Mouse (Mus musculus) embryonic facial prominence, embryonic 11.5 days (tissue): ENCODE measurements around the gene Irf2. TPM values are rescaled to one million over a fixed set of nuclear protein-coding genes. Genes with fewer than 3 reads are reported as not detected.

ENCODE experiments used
- ATAC-seq: fragments of 200-750 bp; cut with Nextera tagmentation; replicated peaks from 2 replicates; pipeline ENCODE4 v1.8.0; 2017; ENCODE audit warnings: low read depth; ENCODE audit not compliant: insufficient number of reproducible peaks, low FRiP score, low TSS enrichment
- DNase-seq: peaks from one replicate; pipeline ENCODE4 v3.0.0-alpha.2; 2015; ENCODE audit warnings: low spot score
- H3K27ac ChIP-seq: fragments of 300-500 bp; sonication (generic); replicated peaks from 2 replicates; pipeline ENCODE4 v1.5.1; 2014; ENCODE audit warnings: mild to moderate bottlenecking, low read depth, low read length, control low read depth
- H3K27me3 ChIP-seq: fragments of 300-500 bp; sonication (generic); 2 replicates; pipeline ENCODE4 v1.6.1; 2014; ENCODE audit warnings: mild to moderate bottlenecking, low read length, moderate library complexity, mixed read lengths; ENCODE audit not compliant: control insufficient read depth, insufficient read depth
- H3K36me3 ChIP-seq: fragments of 300-500 bp; sonication (generic); replicated peaks from 2 replicates; pipeline ENCODE4 v1.6.1; 2014; ENCODE audit warnings: low read depth, mild to moderate bottlenecking, low read length, moderate library complexity, mixed read lengths; ENCODE audit not compliant: control insufficient read depth, insufficient read depth
- H3K4me1 ChIP-seq: fragments of 300-500 bp; sonication (generic); 2 replicates; pipeline ENCODE4 v1.6.1; 2014; ENCODE audit warnings: low read length, mixed read lengths; ENCODE audit not compliant: control insufficient read depth, insufficient read depth
- H3K4me2 ChIP-seq: fragments of 300-500 bp; sonication (generic); 2 replicates; pipeline ENCODE4 v1.6.1; 2014; ENCODE audit warnings: low read depth, mild to moderate bottlenecking, control low read depth, low read length, moderate library complexity
- H3K4me3 ChIP-seq: fragments of 300-500 bp; sonication (generic); 2 replicates; pipeline ENCODE4 v1.5.1; 2014; ENCODE audit warnings: low read depth, low read length, control low read depth
- H3K9ac ChIP-seq: fragments of 300-500 bp; sonication (generic); replicated peaks from 2 replicates; pipeline ENCODE4 v1.6.1; 2014; ENCODE audit warnings: mild to moderate bottlenecking, control low read depth, low read length
- H3K9me3 ChIP-seq: fragments of 300-500 bp; sonication (generic); replicated peaks from 2 replicates; pipeline ENCODE4 v1.6.1; 2016; ENCODE audit warnings: mild to moderate bottlenecking, low read length, inconsistent platforms, mixed read lengths; ENCODE audit not compliant: control insufficient read depth
- WGBS: fragments of 180-500 bp; shearing (Covaris S2); extraction: QIAGEN DNeasy Blood & Tissue Kit; methylation state at CpG from one replicate; pipeline ENCODE4 v1.1.7; 2014; 5-methylcytosine and 5-hydroxymethylcytosine counted together
- polyA plus RNA-seq: library from polyadenylated mRNA; unstranded; fragments of >200 nt; fragmentation: Nextera tagmentation; extraction: Ambion mirVana; gene quantifications from 2 replicates; pipeline ENCODE4 v1.2.1, GENCODE M21; 2014

Gene Irf2
- polyA plus RNA-seq, 1 experiment from 2014 or later = 13.7 TPM

- H3K4me1 ChIP-seq = no peaks in the 10 kb centered on the region
- no peak for ATAC-seq
- no peak overlapping the region for H3K4me2 ChIP-seq
- H3K9me3 ChIP-seq = no peaks in the 10 kb centered on the region
- H3K36me3 ChIP-seq = no peaks in the 10 kb centered on the region
- no peak overlapping the region for H3K4me3 ChIP-seq
- no peak for DNase-seq
- H3K27ac ChIP-seq = no peak overlapping the region
- 27% methylated on average over 2 of the region's 2 CpGs for WGBS
- H3K27me3 ChIP-seq = no peaks in the 10 kb centered on the region
- H3K9ac ChIP-seq = no peak overlapping the region
Measured at GRCm38 (mm10) chr8:46849458-46849857, 109.9 kb downstream of the Irf2 start.

DNA sequence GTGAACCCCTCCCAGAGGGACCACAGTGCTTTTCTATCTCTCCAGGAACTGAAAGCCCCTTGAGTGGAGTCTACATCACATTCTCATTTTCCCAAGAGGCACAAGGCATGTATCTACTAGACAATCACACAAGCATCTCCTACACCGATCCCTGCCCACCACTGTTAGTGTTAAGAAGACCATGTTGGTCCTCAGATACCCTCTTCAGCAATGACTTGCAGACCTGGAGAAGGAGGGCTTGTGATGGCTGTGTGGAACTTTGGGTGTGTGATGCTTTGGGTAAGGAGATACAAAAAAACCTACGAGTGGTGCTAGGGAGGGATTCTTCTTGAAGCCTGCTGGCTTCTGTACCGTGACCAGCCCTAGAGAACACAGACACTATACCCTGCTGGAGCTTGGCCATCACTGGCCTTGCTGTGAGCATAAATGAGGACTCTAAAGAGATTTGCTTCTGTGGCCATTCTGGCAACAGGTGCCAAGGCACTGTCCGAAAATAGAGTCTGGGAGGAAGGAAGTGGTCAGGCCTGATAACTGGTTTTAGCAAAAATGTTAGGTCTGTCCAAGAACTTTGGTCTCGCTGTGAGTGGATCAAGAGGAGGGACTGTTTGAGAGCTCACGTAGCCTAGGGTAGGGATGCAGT lies 110.8 kb downstream of the Irf2 start:
- Histone ChIP-seq H3K4me2 (no peak overlapping the region), H3K9ac (no peak overlapping the region), H3K27ac (no peak overlapping the region), H3K36me3 (no peaks in the 10 kb centered on the region), H3K4me1 (no peaks in the 10 kb centered on the region), H3K27me3 (no peaks in the 10 kb centered on the region), H3K4me3 (no peak overlapping the region), H3K9me3 (no peaks in the 10 kb centered on the region)
- no peak for DNase-seq
- 88% methylated on average over 6 of the region's 6 CpGs for WGBS
- no peak for ATAC-seq

- no peak overlapping the region for H3K9ac ChIP-seq
- H3K36me3 ChIP-seq = no peaks in the 10 kb centered on the region
- ATAC-seq (no peak), DNase-seq (no peak)
- H3K9me3 ChIP-seq = no peaks in the 10 kb centered on the region
- H3K4me2 ChIP-seq = no peak overlapping the region
- no peak overlapping the region for H3K27ac ChIP-seq
- H3K4me1 ChIP-seq = no peaks in the 10 kb centered on the region
- H3K27me3 ChIP-seq = no peaks in the 10 kb centered on the region
- H3K4me3 ChIP-seq = no peak overlapping the region
- WGBS = 90% methylated on average over 4 of the region's 4 CpGs
Measured at GRCm38 (mm10) chr8:46851560-46851959, 112.0 kb downstream of the Irf2 start.

DNA sequence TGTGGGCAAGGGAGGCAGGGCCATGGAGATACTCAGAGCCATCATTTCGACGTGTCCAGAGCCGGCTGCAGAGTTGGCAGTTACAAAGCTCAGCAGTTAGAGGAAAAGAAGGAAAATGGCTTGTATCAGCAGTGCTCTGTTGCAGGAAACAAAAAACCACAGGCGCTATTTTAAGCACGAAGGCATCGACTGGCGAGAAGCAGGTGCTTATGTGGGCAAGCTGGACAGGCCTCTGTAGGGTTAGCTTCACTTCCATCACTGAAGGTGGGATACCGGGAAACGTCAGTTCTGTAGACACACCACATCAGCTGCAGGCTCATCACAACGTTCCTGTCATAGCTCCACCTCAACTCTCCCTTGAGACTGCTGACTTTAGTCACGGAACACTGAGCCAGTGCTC lies 112.8 kb downstream of the Irf2 start:
- no peak overlapping the region for H3K4me2 ChIP-seq
- no peaks in the 10 kb centered on the region for H3K36me3 ChIP-seq
- WGBS = 83% methylated on average over 11 of the region's 11 CpGs
- no peak overlapping the region for H3K4me3 ChIP-seq
- no peak overlapping the region for H3K27ac ChIP-seq
- H3K9ac ChIP-seq = no peak overlapping the region
- no peaks in the 10 kb centered on the region for H3K4me1 ChIP-seq
- DNase-seq (no peak), ATAC-seq (no peak)
- no peaks in the 10 kb centered on the region for H3K9me3 ChIP-seq
- H3K27me3 ChIP-seq = no peaks in the 10 kb centered on the region

DNA sequence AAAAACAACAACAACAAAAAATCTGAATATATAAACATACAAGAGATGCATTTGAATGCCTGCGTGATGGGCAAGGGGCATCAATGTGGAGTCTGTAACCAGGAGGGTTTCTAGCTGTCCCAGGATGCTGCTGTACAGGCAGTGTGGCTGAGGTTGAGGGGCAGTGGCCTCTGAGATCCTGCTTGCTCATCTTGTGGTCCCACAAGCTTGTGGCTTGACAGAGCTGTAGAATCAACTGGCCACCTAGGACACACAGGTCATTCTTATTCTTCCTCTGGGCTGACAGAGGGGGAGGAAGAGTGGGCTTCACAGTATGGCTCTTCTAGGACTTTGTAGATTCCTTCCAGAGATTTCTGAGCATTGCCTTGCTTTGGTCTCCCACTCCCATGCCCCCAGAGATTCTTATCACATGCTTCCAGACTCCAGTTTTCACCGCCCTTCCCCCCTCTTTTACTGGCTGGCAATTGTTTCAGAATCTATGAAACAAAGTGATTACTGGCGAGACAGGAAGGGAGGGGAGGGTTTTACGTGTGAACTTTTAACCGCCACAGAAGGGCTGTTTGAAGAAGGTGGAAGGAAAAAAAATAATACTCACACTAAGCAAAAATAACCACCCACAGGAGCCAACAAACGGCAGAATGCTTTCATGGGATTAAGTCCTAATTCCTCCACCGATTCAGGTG lies 119.8 kb downstream of the Irf2 start:
- peak; percentile 40 for DNase-seq
- no peaks in the 10 kb centered on the region for H3K9me3 ChIP-seq
- no peak overlapping the region for H3K9ac ChIP-seq
- H3K27ac ChIP-seq = no peak overlapping the region
- H3K27me3 ChIP-seq = no peaks in the 10 kb centered on the region
- no peak overlapping the region for H3K4me3 ChIP-seq
- H3K4me2 ChIP-seq = no peak overlapping the region
- no peaks in the 10 kb centered on the region; the same call in 1 of the 2 replicates for H3K4me1 ChIP-seq
- 52% methylated on average over 7 of the region's 7 CpGs for WGBS
- no peak for ATAC-seq
- no peaks in the 10 kb centered on the region for H3K36me3 ChIP-seq

DNA sequence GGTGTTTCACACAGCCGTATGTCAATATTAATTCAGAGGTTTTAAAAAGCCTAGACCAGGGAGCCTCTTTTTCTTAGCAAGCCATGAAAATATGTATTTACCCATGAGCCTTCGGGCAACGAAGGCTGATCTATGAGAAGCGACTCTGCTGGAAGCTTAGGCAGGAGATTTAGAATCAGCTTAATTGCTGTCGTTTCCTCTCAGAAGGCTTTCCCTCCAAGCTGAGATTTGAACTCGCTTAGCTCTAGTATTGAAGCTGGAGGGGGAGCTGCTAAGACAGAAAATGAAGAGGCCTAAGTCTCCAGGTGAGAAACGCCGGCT lies 120.3 kb downstream of the Irf2 start:
- Histone ChIP-seq H3K4me2 (no peak overlapping the region), H3K9me3 (no peaks in the 10 kb centered on the region), H3K27ac (no peak overlapping the region), H3K9ac (no peak overlapping the region), H3K36me3 (no peaks in the 10 kb centered on the region), H3K4me1 (no peaks in the 10 kb centered on the region; the same call in 1 of the 2 replicates), H3K4me3 (no peak overlapping the region), H3K27me3 (no peaks in the 10 kb centered on the region)
- ATAC-seq (no peak), DNase-seq (no peak)
- 73% methylated on average over 8 of the region's 8 CpGs for WGBS

- DNase-seq = no peak
- Histone ChIP-seq H3K27ac (no peak overlapping the region), H3K4me2 (no peak overlapping the region), H3K4me3 (no peak overlapping the region), H3K9ac (no peak overlapping the region), H3K4me1 (no peaks in the 10 kb centered on the region; the same call in 1 of the 2 replicates), H3K9me3 (no peaks in the 10 kb centered on the region), H3K27me3 (no peaks in the 10 kb centered on the region), H3K36me3 (no peaks in the 10 kb centered on the region)
- no peak for ATAC-seq
- WGBS = 87% methylated on average over 5 of the region's 5 CpGs
Measured at GRCm38 (mm10) chr8:46862508-46862907, 123.0 kb downstream of the Irf2 start.

DNA sequence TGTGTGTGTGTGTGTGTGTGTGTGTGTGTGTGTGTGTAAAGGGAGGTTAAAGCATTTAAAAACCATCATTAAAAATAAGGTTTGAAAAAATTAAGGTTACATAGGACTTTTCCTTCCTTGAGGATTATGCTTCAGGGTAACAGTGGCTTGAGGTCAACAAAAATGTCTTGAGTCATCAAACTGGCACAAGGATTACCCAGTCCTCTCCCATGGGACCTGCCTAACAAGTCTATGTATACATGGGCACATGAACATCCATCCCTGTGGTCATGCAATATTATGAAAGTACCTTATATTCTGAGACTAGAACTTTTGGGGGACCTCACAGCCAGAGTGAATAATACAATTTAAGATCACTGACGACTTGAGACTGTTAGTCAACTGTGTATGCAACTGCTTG lies 125.9 kb downstream of the Irf2 start:
- Histone ChIP-seq H3K4me3 (no peak overlapping the region), H3K9ac (no peak overlapping the region), H3K9me3 (no peaks in the 10 kb centered on the region), H3K4me2 (no peak overlapping the region), H3K27me3 (no peaks in the 10 kb centered on the region), H3K27ac (no peak overlapping the region), H3K36me3 (no peaks in the 10 kb centered on the region), H3K4me1 (no peaks in the 10 kb centered on the region)
- ATAC-seq = no peak
- whole genome bisulfite sequencing = 71% methylated on average over 1 of the region's 1 CpGs
- DNase-seq = no peak
